Mouse (Mus musculus) liver, adult 2 months (tissue): ENCODE data around the gene Npat.

Experiments used
- CTCF ChIP-seq: fragments of 200-500 bp; IDR thresholded peaks from 2 replicates; pipeline ENCODE4 v1.5.1; 2011; ENCODE audit warnings: low read depth, low read length, control low read depth
- POLR2A ChIP-seq: fragments of 200-500 bp; IDR thresholded peaks from 2 replicates; pipeline ENCODE4 v1.6.1; 2011; ENCODE audit warnings: low read length, control low read depth; ENCODE audit not compliant: insufficient read depth; ENCODE audit errors: extremely low read depth

DNA sequence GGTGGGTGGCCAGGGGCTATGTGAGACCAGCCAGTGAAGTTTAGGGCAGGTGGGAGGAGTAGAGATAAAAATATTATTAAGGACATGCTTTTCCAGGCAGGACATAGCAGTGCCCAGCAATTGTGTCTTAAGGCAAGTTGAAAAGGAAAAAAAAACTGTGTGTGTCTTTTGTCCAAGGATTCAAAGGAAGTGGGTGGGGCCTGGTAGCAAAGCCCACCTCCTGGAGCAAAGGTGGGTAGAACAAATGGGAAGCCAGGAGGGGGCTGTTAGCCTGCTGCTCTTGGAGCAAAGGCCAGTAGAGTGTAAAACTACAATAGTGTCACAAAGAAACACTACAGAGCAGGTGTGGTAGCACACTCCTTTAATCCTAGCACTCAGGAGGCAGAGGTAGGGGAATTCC, 22.8 kb upstream of the Npat start:
- TF ChIP-seq CTCF (no peak), POLR2A (no peak)
